Mouse (Mus musculus) midbrain, embryonic 16.5 days (tissue): Measurements from ENCODE around the gene Slc22a29. TPM values are rescaled to one million over a fixed set of nuclear protein-coding genes. Genes with fewer than 3 reads are reported as not detected.
"Not testable (repeated sequence)": the region's sequence is repeated elsewhere in the genome, so short reads cannot be mapped to it uniquely, and the experiment has no call there.

Experiments used
- ATAC-seq: fragments of 200-750 bp; cut with Nextera tagmentation; 2 replicates; pipeline ENCODE4 v1.8.0; 2017; ENCODE audit warnings: moderate TSS enrichment
- H3K27ac ChIP-seq: fragments of 300-500 bp; sonication (generic); 2 replicates; pipeline ENCODE4 v1.5.1; 2014; ENCODE audit warnings: mild to moderate bottlenecking, low read length, mixed read lengths
- H3K27me3 ChIP-seq: fragments of 300-500 bp; sonication (generic); 2 replicates; pipeline ENCODE4 v1.6.1; 2014; ENCODE audit warnings: low read depth, low read length, mixed read lengths; ENCODE audit not compliant: control insufficient read depth, insufficient read depth
- H3K36me3 ChIP-seq: fragments of 300-500 bp; sonication (generic); 2 replicates; pipeline ENCODE4 v1.6.1; 2014; ENCODE audit warnings: mild to moderate bottlenecking, low read length, moderate library complexity, mixed read lengths; ENCODE audit not compliant: control insufficient read depth, insufficient read depth
- H3K4me1 ChIP-seq: fragments of 300-500 bp; sonication (generic); 2 replicates; pipeline ENCODE4 v1.6.1; 2014; ENCODE audit warnings: mild to moderate bottlenecking, low read length, mixed read lengths; ENCODE audit not compliant: control insufficient read depth, insufficient read depth
- H3K4me2 ChIP-seq: fragments of 300-500 bp; sonication (generic); 2 replicates; pipeline ENCODE4 v1.6.1; 2014; ENCODE audit warnings: mild to moderate bottlenecking, low read length, mixed read lengths
- H3K4me3 ChIP-seq: fragments of 300-500 bp; sonication (generic); 2 replicates; pipeline ENCODE4 v1.5.1; 2014; ENCODE audit warnings: low read depth, mild to moderate bottlenecking, low read length, moderate library complexity, mixed read lengths
- H3K9ac ChIP-seq: fragments of 300-500 bp; sonication (generic); 2 replicates; pipeline ENCODE4 v1.6.1; 2014; ENCODE audit warnings: low read depth, low read length, mixed read lengths
- H3K9me3 ChIP-seq: fragments of 300-500 bp; sonication (generic); replicated peaks from 2 replicates; pipeline ENCODE4 v1.6.1; 2014; ENCODE audit warnings: mild to moderate bottlenecking, low read length, mixed read lengths; ENCODE audit not compliant: control insufficient read depth, poor library complexity, severe bottlenecking
- WGBS: fragments of 180-500 bp; shearing (Covaris S2); extraction: QIAGEN DNeasy Blood & Tissue Kit; methylation state at CpG from one replicate; pipeline ENCODE4 v1.1.7; 2014; 5-methylcytosine and 5-hydroxymethylcytosine counted together
- polyA plus RNA-seq: library from polyadenylated mRNA; unstranded; fragments of >200 nt; fragmentation: Nextera tagmentation; extraction: Ambion mirVana; gene quantifications from 2 replicates; pipeline ENCODE4 v1.2.1, GENCODE M21; 2015

Gene Slc22a29
- polyA plus RNA-seq: not detected in 2 replicates

DNA sequence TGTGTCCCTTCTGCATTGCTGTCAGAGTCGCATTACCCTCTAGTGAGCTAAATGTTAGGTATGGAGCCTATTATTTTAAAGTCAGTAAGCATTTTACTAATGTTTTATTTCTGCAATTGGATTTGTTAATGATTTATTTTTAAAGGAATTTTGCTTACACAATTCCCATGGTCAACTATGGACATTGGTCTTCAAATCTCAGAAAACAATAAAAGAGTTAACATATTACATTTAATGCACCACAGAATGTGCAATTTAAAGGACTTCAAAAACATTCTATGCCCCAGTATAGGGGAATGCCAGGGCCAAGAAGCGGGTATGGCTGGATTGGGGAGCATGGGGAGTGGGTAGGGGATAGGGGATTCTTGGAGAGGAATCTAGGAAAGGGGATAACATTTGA, at the start of gene Slc22a29:
Gene Slc22a29 (minus strand): TSS at position 101 of the 400 bp plus-strand sequence.
- no peak for ATAC-seq
- Histone ChIP-seq H3K4me3 (no peak within 1 kb of the TSS), H3K9me3 (peaks cover 6% of the 10 kb centered on the region; the same call in 1 of the 2 replicates), H3K9ac (no peak within 1 kb of the TSS), H3K27ac (no peak within 1 kb of the TSS), H3K4me2 (no peak within 1 kb of the TSS), H3K36me3 (no peaks in the 10 kb centered on the region), H3K27me3 (no peaks in the 10 kb centered on the region), H3K4me1 (no peaks in the 10 kb centered on the region)
- 87% methylated on average over 2 of the region's 2 CpGs for WGBS

DNA sequence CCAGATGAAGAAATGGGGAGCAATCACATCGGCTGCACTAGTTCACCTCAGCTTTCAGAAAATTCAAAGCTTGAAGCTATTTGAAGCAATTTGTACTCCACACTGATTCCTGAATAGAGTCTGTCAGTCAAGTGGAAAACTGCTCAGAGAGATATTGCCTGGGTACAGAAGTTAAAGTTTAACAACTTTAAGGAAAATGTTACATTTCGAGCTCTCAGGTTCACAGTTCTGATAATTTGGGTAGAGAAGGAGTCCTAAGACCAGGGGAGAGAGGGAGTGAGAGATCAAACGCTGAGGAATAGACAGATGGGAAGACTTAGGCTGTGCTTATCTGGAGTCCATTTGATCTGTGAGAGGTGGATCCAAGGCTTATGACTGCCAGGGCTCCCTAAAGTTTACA, 46.6 kb upstream of the Slc22a29 start:
- H3K27me3 ChIP-seq: no peaks in the 10 kb centered on the region
- ATAC-seq: no peak
- H3K4me3 ChIP-seq: no peak overlapping the region
- H3K4me2 ChIP-seq: no peak overlapping the region
- H3K36me3 ChIP-seq: no peaks in the 10 kb centered on the region
- H3K4me1 ChIP-seq: no peaks in the 10 kb centered on the region
- H3K27ac ChIP-seq: no peak overlapping the region
- 0 out of 2 replicates have a peak, but pooled peaks cover 4% of the 10 kb centered on the region for H3K9me3 ChIP-seq
- WGBS: 78% methylated on average over 3 of the region's 3 CpGs
- no peak overlapping the region for H3K9ac ChIP-seq

DNA sequence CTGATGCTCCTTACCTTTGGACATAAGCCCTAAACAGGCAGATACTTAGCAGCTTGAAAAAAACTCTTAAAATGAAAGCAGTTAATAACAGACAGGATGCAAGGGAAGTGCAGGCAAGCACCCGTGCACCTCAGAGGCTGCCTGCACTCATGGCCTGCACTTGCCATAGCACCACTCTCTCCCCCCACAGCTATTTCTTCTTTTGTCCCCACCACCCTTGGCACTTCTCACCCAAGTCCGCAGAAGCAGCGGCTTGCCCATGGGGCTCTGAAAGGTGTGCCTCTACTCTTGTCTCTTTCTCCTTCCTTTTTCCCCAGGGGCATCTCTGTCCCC, 34.0 kb upstream of the Slc22a29 start:
- ATAC-seq: no peak; the same call in 1 of the 2 replicates
- H3K36me3 ChIP-seq: no peaks in the 10 kb centered on the region
- H3K27ac ChIP-seq: peak overlapping the region; percentile 82
- 47% methylated on average over 3 of the region's 3 CpGs for WGBS
- H3K9ac ChIP-seq: peak overlapping the region; percentile 81
- H3K4me1 ChIP-seq: no peaks in the 10 kb centered on the region
- H3K4me2 ChIP-seq: peak overlapping the region; percentile 61
- no peaks in the 10 kb centered on the region; the same call in none of the 2 replicates for H3K9me3 ChIP-seq
- peak overlapping the region; percentile 57 for H3K4me3 ChIP-seq
- no peaks in the 10 kb centered on the region for H3K27me3 ChIP-seq

DNA sequence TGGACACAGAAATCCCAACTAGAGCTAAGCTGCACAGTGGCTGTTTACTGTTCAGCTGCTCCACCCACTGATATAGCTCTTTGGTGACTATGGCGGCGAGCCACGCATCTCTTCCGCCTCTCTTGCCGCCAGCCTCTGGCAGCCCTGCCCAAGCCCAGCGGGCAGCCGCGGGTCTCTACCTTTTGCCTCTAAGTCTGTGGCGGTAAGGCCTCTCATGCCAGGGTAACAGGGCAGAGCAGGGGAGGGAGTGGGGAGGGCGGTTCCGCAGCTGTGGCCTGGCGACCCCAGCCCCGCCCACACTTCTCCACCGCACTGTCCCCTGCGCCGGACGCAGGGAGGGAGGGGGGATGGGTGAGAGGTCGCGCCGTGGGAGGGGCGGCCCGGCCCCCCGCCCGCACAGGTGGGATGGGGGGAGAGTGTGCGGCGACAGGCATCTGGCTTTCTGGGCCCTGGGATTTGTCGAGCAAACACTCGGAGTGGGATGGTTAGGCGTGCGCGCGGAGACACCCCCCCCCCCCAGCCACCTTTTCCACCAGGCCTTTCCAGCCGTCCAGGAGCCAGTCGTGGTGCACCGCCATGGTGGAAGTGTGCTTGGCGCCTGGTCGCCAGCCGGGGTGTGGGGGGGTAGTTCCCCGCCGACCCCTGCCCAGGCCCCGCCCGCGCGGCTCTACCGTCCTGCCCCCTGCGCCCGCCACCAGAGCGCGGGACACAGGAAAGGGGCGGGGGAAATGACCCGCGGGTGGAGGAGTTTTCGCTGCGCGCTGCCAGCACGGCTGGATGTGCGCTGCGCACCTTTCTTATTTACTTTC, 33.4 kb upstream of the Slc22a29 start:
- H3K4me3 ChIP-seq: peak overlapping the region; percentile 57
- ATAC-seq: peak; percentile 96
- H3K27me3 ChIP-seq: no peaks in the 10 kb centered on the region
- WGBS: 8% methylated on average over 38 of the region's 58 CpGs
- peak overlapping the region; percentile 61 for H3K4me2 ChIP-seq
- no peaks in the 10 kb centered on the region for H3K4me1 ChIP-seq
- H3K27ac ChIP-seq: peak overlapping the region; percentile 82
- H3K9me3 ChIP-seq: no peaks in the 10 kb centered on the region; the same call in 1 of the 2 replicates
- peak overlapping the region; percentile 81 for H3K9ac ChIP-seq
- H3K36me3 ChIP-seq: no peaks in the 10 kb centered on the region

DNA sequence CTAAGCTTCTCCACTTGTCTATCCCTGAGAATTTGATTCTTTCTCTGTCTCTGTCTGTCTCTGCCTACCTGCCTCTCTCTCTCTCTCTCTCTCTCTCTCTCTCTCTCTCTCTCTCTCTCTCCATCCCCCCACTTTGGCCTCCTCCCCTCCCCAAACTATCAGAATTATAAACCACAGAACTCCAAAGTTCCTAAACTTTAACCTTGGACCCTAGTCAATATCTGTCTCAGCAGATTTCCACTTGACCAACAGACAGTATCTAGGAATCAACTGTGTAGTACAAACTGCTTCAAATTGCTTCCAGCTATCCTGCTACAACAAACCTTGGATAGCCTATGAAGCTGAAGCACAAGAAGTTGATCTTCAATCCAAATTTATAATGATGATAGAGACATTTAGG, 10.2 kb upstream of the Slc22a29 start:
- H3K4me1 ChIP-seq: no peaks in the 10 kb centered on the region
- peaks cover 5% of the 10 kb centered on the region; the same call in 1 of the 2 replicates for H3K9me3 ChIP-seq
- no peak overlapping the region for H3K9ac ChIP-seq
- ATAC-seq: no peak
- H3K27me3 ChIP-seq: no peaks in the 10 kb centered on the region
- no peak overlapping the region for H3K4me3 ChIP-seq
- H3K27ac ChIP-seq: no peak overlapping the region
- H3K4me2 ChIP-seq: no peak overlapping the region
- H3K36me3 ChIP-seq: no peaks in the 10 kb centered on the region

DNA sequence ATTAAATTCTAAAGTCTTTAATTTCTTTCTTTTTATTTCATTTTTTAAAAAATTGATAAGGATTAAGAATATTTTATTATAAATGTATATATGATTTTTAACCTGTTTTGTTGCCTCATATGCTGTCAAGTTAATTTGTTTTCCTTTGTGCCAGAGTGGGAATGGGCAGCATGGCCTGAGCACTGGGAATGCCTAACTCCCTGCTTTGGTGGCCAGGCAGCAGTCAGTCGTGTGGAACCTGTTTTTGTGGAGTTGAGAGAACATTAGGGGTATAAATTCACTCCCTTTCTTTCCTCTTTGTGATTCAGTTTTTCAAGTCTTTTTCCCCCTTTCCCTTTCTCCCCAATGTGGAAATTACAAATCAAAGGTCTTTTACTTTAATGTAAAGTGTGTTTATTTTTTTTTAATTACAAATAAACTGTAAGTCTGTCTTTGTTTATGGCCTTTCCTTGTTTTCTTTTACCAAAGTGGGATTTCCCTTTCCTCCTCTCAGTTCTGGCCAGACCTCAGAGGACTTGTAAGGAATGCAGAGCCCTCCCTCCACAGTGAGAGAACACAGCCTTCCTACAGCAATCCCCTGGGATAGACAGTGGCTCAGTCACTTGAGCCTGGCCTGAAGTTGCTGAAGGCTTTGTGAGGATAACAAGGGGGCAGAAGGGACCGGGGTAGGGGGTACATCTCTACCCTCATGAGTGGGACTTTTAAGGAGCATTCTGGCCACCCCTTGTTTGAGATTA, 69.7 kb downstream of the Slc22a29 start:
- no peak for ATAC-seq
- Histone ChIP-seq H3K27ac (no peak overlapping the region), H3K9ac (no peak overlapping the region), H3K36me3 (no peaks in the 10 kb centered on the region), H3K4me1 (no peaks in the 10 kb centered on the region), H3K9me3 (peaks cover 4% of the 10 kb centered on the region; the same call in 1 of the 2 replicates), H3K4me2 (no peak overlapping the region), H3K4me3 (no peak overlapping the region), H3K27me3 (no peaks in the 10 kb centered on the region)
- WGBS: 58% methylated on average over 2 of the region's 2 CpGs

DNA sequence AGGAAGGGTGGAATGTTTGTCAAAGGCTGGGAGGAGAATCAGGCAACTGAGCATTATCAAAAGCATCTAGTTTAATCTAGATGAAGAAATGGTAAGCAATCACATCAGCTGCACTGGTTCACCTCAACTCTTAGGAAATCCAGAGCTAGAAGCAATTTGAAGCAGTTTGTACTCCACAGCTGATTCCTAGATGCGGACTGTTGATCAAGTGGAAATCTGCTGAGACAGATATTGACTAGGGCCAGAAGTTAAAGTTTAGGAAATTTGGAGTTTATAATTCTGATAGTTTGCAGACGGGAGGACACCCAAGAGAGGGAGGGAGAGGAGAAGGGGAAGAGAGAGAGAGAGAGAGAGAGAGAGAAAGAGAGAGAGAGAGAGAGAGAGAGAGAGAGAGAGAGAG, 76.0 kb downstream of the Slc22a29 start:
- H3K9me3 ChIP-seq, H3K4me1 ChIP-seq, H3K4me2 ChIP-seq, H3K27me3 ChIP-seq, H3K4me3 ChIP-seq, H3K9ac ChIP-seq, ATAC-seq, H3K27ac ChIP-seq, H3K36me3 ChIP-seq: not testable (repeated sequence)
- 77% methylated on average over 2 of the region's 2 CpGs for WGBS

DNA sequence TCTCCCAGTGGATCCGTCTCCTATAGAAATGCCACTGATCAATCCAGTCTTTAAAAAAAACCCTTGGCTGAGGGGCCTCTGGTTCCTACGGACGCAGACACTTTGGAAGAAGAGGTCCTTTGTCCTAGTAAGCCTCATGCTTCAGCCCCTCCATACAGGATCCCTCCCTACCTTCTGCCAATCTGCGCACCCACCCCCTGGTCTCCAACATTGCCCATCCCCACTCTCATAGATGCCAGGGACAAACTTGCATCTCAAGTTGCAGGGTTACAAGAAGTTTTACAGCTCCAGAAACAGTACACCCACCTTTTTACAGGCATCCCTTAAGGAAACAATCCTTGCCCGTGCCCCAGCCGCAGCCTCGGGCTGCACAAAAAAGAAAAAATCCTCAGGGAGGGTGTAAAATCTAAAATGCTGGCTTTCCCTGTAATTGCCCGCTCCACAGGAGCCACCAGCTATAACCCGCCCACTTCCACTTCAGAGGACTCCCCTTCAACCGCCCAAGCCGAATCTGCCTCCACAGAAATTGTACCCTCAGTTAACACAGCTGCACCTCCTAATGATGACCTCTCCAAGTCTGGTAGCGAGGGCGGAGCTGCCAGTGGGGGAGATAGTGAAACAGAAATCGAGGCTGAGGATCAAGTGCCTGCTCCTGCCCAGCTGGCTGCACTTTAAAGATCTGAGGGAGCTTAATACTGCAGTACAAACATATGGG, 84.4 kb downstream of the Slc22a29 start:
- not testable (repeated sequence) for H3K36me3 ChIP-seq, ATAC-seq, H3K9ac ChIP-seq, H3K4me3 ChIP-seq, H3K9me3 ChIP-seq, H3K4me1 ChIP-seq, H3K27me3 ChIP-seq, H3K27ac ChIP-seq, H3K4me2 ChIP-seq
- 81% methylated on average over 14 of the region's 14 CpGs for WGBS
